Mouse (Mus musculus) C2C12 (cell line): ENCODE measurements around the gene Fam163b.

Source experiments
- CEBPB ChIP-seq: IDR thresholded peaks from one replicate; pipeline ENCODE4 v1.6.1; 2011; ENCODE audit warnings: low read depth, mild to moderate bottlenecking, control low read depth, moderate library complexity
- CTCF ChIP-seq: IDR thresholded peaks from one replicate; pipeline ENCODE4 v1.5.1; 2011; ENCODE audit not compliant: control insufficient read depth, insufficient read depth, insufficient read length
- FOSL1 ChIP-seq: IDR thresholded peaks from one replicate; pipeline ENCODE4 v1.8.0; 2011; ENCODE audit warnings: mild to moderate bottlenecking, low read length; ENCODE audit not compliant: poor library complexity, insufficient read depth, severe bottlenecking
- MAX ChIP-seq: IDR thresholded peaks from one replicate; pipeline ENCODE4 v1.6.1; 2011; ENCODE audit warnings: mild to moderate bottlenecking, control low read depth
- MYOD1 ChIP-seq: IDR thresholded peaks from one replicate; pipeline ENCODE4 v1.6.1; 2011; ENCODE audit warnings: low read depth; ENCODE audit not compliant: control insufficient read depth, insufficient read length
- MYOG ChIP-seq: IDR thresholded peaks from one replicate; pipeline ENCODE4 v1.6.1; 2011; ENCODE audit not compliant: control insufficient read depth, insufficient read length; ENCODE audit errors: extremely low read depth
- USF1 ChIP-seq: IDR thresholded peaks from one replicate; pipeline ENCODE4 v1.6.1; 2011; ENCODE audit warnings: low read depth, mild to moderate bottlenecking, control low read depth, moderate library complexity

DNA sequence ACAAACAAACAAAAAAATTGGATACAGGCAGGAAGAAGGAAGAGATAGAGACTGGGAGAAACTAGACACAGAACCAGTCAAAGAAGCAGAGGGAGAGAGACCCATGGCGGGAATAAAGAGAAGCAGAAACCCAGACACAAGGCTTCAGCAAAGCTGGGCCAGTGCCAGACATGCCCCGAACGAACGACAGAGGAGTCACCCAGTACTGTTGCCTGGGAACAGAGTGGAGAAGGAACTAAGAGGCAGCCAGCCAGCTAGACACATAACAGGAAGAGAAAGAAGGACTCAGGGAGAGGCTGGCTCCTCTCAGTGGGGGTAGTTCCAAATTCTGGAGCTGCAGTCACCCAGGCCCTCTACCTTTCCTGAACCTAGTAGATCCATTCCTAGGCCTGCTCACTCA lies 71.2 kb downstream of the Fam163b start:
- TF ChIP-seq CTCF (no peak), MAX (no peak), USF1 (no peak), MYOD1 (no peak), CEBPB (no peak), MYOG (no peak), FOSL1 (no peak)
